Mouse (Mus musculus) embryo, embryonic 9.5 days (tissue): ENCODE results near the gene Rnf26.

Source experiments
- DNase-seq: peaks from one replicate; pipeline ENCODE4 v3.0.0-alpha.2; 2017; ENCODE audit errors: extremely low spot score

The Rnf26 gene

GRCm38 (mm10) chr9:44075996-44076763, 37.1 kb downstream of the Rnf26 start:
- DNase-seq = no peak

DNA sequence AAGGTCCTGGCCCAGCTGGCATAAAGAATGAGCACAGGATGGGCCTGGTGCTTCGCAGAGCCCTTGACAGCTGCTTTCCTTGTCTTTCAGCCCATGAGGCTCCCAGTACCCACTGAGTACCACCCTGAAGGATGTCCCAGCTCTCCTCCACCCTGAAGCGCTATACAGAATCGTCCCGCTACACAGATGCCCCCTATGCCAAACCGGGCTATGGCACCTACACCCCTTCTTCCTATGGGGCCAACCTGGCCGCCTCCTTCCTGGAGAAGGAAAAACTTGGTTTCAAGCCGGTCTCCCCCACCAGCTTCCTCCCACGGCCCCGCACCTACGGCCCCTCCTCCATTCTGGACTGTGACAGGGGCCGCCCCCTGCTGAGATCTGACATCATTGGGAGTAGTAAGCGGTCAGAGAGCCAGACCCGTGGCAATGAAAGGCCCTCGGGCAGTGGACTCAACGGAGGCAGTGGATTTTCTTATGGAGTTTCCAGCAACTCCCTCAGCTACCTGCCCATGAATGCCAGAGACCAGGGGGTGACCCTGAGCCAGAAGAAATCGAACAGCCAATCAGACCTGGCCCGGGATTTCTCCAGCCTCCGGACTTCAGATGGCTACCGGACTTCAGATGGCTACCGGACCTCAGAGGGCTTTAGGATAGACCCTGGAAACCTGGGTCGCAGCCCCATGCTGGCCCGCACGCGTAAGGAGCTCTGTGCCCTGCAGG, 37.9 kb downstream of the Rnf26 start:
- DNase-seq = no peak

DNA sequence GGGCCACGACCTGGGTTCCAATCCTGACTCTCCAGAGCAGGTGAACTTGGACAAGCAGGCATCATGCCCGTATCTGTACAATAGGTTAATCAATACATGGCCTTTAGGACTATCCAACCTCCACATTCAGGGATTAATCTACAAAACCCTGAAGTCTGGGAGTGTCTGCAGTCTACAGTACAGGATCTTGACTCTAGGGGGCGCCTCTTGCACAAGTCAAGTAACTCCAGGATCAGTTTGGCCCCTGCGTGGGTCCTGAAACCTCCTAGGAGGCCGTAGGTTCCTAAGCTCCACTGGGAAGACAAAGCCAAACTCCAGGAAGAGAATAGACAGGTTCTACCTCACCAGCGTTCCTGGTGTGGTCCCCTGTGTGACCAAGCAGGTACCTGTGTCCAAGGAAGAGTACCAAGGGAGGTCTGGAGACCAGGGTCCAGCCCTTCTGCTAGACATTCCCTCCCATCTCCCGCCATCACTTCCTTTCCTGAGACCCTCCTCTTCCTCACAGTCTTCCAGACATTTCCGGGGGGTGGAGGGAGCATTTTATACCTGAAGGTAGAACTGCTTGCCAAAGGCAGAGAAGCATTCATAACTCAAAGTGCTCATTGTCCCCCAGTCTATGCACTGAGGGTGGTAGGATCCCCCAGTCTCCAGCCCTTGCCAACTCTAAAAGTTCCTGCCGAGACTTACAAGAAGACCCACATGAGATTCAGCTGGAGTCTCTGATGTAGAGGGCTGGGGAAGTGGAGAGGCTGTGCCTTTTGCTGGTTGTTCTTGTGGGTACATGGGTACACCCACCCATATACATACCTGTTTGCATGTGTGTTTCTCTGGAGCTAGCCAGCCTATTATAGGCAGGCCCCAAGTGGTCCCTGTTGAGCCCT, 38.7 kb downstream of the Rnf26 start:
- DNase-seq = peak; percentile 24

DNA sequence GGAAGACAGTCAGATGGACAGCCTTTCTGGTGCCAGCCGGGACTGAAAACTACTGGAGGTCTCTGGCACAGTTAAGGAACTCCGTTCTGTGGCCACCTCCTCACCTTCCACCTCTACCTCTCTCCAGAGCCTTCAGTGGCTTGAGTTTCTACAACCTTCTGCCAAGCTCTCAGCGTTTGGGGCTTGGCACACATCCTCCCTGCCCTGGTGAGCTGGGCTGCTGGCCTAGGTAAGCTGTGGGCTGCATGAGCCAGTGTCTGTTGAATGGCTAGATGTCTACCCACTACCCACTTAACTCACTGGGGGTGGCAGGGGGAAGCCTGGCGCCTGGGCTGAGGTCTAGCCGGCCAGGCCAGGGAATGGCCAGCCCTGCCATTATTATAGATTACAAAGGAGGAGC, 40.2 kb downstream of the Rnf26 start:
- peak; percentile 20 for DNase-seq

DNA sequence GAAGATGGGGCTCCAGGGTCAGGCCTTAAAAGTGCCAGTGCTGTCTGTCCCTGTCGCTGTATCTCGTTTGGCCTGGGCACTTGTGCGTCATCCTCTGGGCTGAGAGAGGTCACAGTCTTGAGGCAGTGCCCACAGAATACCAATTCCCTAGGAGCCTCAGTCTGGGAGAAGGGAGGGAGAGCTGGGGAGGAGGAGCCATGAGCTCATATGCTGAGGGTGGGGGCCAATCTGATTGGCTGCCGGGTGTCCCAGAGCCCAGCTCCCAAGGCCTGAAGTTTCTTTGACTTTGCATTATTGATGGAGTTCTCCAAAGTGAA, 40.8 kb downstream of the Rnf26 start:
- DNase-seq = peak; percentile 37

GRCm38 (mm10) chr9:44071914-44072598, 41.3 kb downstream of the Rnf26 start:
- DNase-seq = peak; percentile 70

- DNase-seq = peak; percentile 32
Observed at GRCm38 (mm10) chr9:44070844-44071231, 42.5 kb downstream of the Rnf26 start.

DNA sequence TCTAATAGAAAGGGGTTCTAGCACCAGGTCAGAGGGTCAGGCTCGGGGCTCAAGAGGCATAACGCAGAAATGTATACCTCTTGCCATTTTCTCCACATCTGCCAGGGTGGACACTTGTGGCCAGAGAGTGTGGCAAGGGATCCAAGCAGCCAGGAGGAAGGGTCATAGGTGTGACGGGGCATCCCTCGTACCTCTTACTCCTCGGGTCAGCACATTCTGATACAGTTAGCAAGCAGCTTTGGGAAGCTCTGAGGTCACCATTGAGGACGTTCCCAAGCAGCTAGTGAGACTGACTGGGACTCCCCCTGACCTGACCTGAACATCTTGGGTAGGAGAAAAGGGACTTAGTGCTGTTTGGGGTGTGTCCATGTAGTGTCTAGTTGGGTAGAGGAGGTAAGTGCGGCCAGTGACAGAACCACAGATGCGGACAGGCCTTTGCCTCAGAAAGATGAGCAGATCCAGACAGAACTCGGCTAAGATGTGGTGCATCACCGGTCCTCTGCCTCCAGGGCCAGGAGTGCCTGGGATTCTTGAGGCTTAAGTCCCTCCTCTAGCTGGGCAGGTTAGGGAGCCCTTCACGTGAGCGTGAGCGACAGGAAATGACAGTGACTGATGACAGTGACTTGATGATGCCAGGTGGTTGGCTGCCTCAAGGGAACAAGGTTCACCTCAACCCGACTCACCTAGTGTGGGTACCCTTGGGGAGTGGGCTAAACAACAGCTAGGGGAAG, 43.0 kb downstream of the Rnf26 start:
- no peak for DNase-seq

DNA sequence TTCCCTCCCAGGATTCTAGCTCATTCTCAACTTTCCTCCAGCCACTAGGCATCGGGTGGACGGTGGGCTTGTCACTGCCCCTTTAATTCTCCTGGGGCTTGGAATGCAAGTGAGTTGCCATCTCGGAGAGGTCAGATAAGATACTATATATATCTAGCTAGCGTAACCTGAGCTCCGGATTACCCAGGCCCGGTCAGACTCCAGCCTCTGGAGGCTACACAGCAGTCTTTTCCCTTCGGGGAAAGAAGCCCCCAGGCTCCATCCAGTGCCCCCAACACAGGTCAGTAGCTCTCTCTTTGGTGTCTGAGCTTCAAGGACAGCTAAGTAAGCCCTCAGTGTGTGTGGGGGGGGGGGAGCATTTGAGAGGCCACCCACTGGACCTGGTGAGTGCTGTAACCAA, 44.1 kb downstream of the Rnf26 start:
- DNase-seq = peak; percentile 26

DNA sequence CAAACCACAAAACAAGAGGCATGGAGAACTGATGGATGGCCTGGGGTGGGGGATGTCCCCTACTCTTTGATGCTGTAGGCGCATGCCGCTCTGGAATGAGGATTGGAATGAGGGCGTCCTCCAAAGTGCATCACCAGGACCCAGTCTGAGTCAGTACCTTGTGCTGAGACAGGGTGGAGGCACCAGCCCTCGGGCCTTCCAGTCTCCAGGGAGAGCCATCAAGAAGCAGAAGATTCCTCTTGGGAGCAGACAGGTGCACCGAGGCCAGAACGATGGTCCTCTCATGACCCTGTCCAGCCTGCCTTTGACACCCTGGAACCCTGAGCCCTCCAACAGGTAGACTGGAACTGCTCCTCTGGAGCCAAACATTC, 45.4 kb downstream of the Rnf26 start:
- DNase-seq = no peak

GRCm38 (mm10) chr9:44067241-44067959, 45.9 kb downstream of the Rnf26 start:
- DNase-seq = peak; percentile 38

GRCm38 (mm10) chr9:44066785-44067225, 46.5 kb downstream of the Rnf26 start, which contains the start of gene Usp2:
Gene Usp2 (plus strand): TSS chr9:44067021.
- peak; percentile 100 for DNase-seq

- DNase-seq = no peak
Observed at GRCm38 (mm10) chr9:44065177-44065576, 48.1 kb downstream of the Rnf26 start.

DNA sequence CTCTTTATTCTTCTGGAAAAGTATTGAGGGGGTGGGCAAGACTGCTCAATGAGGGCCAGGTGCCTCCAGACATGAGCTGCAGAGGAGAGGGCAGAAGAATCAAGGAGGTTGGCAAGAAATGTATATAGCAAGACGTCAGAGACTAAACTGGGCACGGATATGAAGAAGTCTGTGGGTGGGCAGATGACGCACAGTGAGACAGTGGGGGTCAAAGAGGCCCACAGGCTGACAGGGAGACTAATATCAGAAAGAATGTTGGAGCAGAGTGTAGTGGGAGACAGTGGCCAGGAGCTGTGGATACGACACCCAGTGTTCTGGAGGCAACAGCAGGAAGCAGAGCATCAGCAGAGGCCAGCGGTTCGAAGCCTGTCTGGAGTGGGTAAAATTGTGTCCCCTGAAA, 54.7 kb downstream of the Rnf26 start:
- DNase-seq = no peak

DNA sequence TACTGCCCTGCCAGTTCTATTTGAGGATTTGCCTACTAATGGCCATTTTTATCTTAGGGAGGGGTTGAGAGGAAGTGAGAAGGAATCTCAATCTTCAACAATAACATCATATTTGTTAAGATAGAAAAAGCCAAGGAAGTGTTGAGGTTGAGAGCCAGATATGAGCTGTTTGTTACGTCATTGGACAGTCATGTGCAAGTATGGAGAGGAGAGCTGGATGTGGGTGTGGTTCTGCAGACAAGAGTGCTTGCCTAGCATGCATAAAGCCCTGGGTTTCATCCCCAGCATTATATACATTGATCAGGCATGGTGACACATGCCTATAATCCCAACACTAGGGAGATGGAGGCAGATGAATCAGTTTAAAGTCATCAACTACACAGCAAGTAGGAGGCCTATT, 59.4 kb downstream of the Rnf26 start:
- no peak for DNase-seq

DNA sequence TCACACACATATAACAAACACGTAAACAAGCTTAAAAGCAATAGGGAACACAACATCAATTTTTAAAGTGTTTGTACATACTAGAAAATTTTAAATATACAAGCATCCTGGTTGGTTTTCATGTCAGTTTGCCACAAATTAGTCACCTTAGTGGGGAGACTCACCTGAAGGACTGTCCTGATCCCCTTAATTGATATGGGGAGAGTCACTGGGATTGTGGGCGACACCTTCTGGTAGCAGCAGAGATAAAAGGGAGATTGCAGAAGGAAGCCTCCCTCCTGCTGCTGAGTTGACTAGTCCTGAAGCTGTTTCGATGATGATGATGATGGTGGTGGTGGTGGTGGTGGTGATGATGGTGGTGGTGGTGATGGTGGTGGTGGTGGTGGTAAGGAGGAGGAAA, 60.5 kb downstream of the Rnf26 start:
- DNase-seq = no peak

- DNase-seq = no peak
Observed at GRCm38 (mm10) chr9:44049381-44050165, 63.7 kb downstream of the Rnf26 start.

GRCm38 (mm10) chr9:44048541-44049380, 64.6 kb downstream of the Rnf26 start:
- DNase-seq = no peak
